Mouse (Mus musculus) cerebellum, adult 2 months (tissue): ENCODE measurements around the gene Anxa6.

Source experiments
- CTCF ChIP-seq: fragments of 200-500 bp; IDR thresholded peaks from 2 replicates; pipeline ENCODE4 v1.5.1; 2011; ENCODE audit warnings: low read depth, mild to moderate bottlenecking, control low read depth, low read length, moderate library complexity, borderline replicate concordance; ENCODE audit not compliant: insufficient read depth
- POLR2A ChIP-seq: fragments of 200-500 bp; IDR thresholded peaks from 2 replicates; pipeline ENCODE4 v1.6.1; 2011; ENCODE audit warnings: low read length, control low read depth, borderline replicate concordance; ENCODE audit not compliant: insufficient read depth

GRCm38 (mm10) chr11:55015831-55016241 is 17.4 kb downstream of the Anxa6 start:
- TF ChIP-seq CTCF (no peak), POLR2A (no peak)
